Mouse (Mus musculus) erythroblast, adult 5-6 weeks (primary cell): ENCODE results near the gene Gm26602. TPM values are rescaled to one million over a fixed set of nuclear protein-coding genes. Genes with fewer than 3 reads are reported as not detected.

Experiments
- ATAC-seq: replicated peaks from 2 replicates; pipeline ENCODE4 v1.8.0; 2016; ENCODE audit warnings: moderate number of reproducible peaks, mild to moderate bottlenecking, moderate TSS enrichment, inconsistent platforms; ENCODE audit not compliant: poor library complexity, low FRiP score, severe bottlenecking
- total RNA-seq, 2 experiments: library from RNA; stranded (forward) in 1 of 2; stranded (reverse) in 1 of 2; fragments of 150-400 nt in 1 of 2; fragments of 200-764, 138-1000 nt in 1 of 2; gene quantifications; 2 replicates each; pipeline versions ENCODE4 v1.2.3 to v1.2.4; 2015 to 2017; ENCODE audit warnings: low replicate concordance in 2 of 2

Gene Gm26602
- total RNA-seq (2015; ENCODE audit: low replicate concordance) = not detected in 2 replicates
- total RNA-seq (2017; ENCODE audit: low replicate concordance) = not detected in 2 replicates

DNA sequence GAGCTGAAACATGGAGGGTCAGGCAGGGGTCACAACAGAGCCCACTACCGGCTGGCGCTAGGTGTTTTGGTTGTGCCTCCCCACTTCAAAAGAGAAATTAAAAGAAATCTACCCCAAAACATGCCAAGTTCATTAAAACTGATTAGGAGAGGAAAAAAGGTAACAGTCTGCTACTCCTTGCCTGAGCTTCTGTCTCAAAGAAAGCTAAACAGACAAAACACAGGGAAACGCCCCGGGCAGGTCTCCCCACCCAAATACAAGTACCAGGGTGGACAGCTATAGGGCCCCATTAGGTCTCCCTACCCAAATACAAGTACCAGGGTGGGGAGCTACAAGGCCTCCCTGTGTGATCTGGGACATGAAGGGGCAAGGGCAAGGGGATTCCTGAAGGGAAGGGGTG lies at the start of gene Gm26602:
Gene Gm26602 (plus strand): TSS at position 301 of the 400 bp plus-strand sequence.
- ATAC-seq = no peak

DNA sequence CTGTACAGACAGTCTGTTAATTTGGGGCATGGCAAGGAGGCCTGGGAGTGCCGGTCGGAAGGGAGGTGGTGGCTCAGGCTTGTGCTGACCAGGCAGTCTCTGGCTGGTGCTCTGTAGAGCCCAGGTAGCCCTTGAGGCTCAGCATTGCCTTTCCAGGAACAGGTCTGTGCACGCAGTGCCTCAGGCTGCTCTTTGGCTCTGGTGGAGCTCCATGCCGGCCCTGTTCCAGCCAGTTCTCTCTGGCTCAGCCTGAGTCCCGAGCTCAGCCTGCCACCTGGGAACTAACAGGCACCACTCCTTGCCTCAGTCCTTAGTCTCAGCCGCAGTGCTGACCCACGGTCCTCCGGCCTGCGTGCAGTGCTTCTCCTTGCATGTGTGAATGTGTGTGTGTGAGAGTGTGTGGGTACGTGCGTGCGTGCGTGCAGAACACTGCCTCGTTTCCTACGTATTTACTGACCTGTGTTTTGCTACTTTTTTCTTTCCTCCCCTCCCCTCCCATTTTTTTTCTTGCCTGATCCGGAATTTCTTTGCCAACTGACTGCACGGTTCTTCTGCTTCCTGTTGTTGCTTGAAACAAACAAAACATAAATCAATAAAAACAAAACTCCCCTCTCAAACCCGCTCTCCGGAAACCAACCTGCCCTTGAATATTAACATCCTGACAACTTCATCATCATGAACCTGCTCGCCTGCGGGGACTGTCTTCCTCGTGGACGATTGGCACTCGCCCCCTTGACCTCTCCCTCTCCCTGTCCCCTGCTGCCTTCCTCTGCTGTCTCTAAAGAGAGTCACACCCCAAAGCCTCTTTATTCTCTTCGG lies 49.2 kb upstream of the Gm26602 start:
- no peak for ATAC-seq

DNA sequence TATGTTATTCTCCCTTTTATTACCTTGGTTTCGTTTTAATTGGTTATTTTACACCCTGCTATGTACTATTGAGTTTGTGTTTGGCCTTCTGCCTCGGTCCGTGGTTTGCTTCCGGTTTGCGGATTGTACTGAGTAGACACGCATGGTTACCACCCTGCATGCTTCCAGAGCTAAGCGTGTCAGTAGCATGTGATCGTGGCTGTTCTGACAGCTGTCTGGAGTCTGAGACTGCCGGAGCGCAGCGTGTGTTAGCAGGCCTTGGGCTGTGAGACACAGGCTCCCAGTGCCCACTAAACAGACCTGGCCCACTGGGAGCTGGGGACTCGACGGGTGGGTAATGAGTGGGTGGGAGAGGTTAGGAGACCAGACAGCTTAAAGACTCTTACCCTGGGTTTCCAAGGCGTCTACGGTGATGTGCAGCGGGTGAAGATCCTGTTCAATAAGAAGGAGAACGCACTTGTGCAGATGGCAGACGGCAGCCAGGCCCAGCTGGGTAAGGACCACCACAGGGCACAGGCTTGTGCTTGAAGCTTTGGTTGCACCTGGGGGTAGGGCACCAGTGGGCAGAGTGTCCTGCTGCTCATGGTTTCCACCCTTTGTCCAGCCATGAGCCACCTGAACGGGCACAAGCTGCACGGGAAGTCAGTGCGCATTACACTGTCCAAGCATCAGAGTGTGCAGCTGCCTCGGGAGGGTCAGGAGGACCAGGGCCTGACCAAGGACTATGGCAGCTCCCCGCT lies 48.4 kb upstream of the Gm26602 start:
- ATAC-seq = no peak

DNA sequence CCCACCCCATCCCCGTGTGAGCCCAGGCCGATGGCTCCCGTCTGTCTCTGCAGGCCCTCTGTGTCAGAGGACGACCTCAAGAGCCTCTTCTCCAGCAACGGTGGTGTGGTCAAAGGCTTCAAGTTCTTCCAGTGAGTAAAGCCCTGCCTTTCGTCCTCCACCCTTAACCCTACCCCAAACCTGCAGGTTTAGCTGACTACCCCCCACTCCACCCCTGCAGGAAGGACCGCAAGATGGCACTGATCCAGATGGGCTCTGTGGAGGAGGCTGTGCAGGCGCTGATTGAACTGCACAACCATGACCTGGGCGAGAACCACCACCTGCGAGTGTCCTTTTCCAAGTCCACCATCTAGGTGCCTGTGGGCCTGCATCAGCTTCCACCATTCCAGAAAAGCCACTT lies 47.7 kb upstream of the Gm26602 start:
- ATAC-seq = no peak

DNA sequence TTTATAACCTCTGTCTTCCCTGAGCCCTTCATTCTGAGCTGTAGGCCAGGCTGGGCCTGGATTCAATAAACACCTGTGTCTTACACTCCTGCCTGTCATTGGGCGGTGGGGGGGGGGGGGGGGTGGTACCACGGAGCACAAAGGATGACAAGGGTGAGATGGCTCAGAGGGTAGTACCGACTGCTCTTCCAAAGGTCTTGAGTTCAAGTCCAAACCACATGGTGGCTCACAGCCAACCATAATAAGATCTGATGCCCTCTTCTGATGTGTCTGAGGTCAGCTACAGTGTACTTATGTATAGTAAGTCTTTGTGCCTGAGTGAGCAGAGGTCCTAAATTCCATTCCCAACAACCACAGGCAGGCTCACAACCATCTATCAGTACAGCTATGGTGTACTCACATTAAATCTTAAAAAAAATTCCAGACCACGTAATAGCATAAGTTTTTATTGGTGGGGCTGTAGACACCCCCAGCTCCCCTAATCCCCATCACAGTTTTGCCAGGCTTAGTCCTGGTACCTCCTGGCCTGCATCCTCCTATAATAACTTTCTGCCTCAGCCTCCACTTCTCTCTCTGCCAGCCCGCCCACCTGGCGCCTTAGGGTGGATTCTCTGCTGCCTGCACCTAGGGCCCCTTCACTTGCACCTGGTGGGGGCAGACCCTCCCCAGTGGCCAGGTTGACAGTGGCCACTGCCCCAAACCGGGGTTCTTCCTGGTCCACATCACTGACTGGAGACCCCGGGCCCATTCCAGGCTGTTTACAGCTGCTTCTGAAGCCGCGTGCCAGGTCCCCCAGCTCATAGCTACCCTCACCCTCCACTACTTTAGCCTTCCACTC lies 46.1 kb upstream of the Gm26602 start:
- no peak for ATAC-seq

DNA sequence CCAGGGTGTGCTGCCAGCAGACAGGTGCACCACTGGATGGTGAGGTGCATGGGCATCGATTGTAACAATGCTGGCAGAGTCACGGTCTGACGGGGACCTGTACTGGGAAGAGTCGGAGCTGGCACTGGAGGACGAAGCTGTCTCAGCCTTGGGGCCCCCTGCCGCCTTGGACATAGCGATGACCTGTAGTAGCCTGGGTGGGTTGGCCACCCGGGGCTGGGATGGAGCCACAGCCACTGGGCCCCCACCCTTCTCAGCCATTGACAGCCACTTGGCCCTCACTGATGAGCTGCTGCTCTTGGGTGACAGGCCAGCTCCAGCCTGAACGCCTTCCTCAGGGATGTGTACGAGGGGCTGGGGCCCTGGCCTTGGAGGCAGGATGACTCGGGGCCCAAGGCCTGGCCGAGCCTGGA lies 45.5 kb upstream of the Gm26602 start:
- no peak for ATAC-seq

DNA sequence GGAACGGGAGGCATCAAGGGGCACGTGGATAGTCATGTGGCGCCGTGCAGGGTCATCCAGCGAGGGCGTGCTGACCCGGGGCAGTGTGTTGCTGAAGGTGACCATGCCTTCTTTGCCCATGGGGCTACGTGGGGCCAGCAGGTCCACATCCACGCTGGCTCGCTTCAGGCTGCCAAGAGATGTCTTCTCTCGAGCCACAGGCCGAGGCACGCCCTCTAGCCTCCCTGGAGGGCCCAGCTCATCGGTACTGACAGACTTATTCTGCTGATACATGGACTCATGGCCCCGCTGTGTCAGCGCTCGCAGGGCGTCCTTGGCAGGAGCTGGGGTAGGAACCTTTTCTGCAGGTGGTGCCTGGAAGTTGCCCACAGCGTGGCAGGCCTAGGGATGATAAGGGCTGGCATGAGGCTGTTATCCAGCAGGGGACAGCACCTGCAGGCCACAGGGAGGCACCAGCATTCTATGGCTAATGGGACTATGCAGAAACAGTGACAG lies 44.8 kb upstream of the Gm26602 start:
- ATAC-seq = no peak

DNA sequence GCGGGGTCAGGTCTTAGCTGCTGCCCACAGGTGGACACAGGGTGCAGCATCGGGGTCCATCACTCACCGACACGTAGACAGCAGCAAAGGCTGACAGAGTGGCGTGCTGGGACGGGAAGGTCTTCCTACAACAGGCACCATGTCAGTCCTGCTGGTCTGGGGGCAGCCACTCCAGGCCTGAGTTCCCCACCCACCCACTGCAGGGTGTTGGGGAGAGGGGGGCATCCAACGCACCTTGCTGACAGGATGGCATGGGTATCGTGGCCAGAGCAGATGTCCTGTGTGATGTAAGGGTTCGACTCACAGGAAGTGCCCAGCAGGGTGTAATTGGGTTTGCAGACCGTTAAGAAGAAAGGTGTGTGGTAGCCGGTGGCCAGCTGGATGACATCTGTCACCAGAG lies 44.1 kb upstream of the Gm26602 start:
- ATAC-seq = no peak

DNA sequence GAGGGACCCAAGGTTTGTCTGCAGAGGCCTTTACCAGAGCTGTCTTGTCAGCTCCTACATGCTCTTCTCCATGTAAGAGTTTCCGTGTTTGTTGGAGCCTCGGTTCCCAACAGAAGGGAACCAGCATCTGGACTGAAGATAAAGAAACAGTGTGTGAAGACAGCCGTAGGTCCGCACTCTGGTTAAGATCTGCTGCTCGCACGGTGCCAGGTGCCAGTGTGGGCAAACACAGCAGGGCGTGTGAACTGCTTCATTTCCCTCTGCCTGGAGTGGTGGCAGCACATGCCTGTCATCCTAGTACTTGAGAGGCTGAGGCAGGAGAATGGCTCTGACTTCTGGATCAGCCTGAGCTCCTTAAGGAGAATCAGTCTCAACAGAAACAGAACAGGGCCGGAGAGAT lies 38.8 kb upstream of the Gm26602 start:
- ATAC-seq = no peak

DNA sequence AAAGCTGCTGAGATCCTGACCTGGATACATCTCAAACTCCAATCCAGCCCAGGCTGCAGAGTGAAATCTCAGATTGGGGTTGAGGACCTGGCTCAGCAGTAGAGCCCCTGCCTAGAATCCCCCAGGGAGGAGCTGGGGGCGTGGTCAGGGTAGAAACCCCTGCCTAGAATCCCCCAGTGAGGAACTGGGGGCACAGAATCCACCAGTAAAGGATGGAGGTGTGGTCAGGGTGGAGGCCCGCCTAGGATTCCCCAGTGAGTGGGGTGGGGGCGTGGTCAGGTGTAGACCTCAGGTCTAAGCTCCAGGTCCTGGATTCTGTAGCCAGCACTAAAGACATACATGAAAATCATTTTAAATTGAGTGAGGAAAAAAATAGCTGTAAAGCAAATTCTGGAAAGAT lies 37.8 kb upstream of the Gm26602 start:
- no peak for ATAC-seq

DNA sequence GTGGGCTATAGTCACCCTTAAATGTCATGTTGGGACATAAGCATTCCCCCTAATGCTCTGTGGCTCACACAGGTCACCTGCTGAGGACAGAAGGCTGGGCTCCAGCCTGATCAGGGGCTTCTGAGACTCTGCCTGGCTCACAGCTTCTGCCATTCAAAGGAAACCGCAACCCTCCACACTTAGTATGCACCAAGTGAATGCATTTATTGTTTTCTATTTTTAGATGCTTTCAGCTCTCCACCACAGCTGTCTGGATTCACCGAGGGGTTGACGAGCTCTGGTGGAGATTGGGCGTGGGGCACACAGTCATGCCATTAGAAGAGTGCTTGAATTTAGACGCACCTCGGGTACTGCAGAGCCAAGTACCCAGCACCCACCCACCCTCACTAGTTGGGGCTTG lies 37.3 kb upstream of the Gm26602 start:
- ATAC-seq = no peak

DNA sequence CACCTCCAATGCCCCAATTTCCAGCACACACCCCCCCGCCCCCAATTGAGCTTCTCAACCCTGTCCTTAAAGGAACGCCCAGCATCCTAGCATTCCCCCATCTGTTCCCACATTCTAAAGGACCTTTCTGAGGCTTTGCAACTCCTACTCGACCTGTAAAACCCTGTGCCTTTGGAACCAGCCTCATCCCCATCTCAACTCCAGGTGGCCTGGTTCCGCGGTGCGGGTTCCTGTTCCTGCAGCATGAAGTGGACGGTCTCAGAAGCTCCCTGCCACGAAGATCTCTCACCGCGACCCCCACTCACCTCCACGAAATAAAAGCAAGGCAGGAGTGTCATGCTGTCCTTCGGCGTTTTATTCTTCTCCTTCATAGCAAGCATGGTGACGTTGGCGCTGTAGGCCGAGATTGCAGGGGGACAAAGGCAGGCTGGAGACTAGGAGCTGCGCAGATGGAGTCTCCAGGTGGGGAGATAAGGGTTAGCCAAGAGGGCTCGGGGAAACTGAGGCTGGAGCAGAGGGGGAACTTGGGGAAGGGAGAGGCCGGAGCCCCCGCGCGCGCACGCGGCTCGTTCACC lies 36.9 kb upstream of the Gm26602 start:
- ATAC-seq = no peak

DNA sequence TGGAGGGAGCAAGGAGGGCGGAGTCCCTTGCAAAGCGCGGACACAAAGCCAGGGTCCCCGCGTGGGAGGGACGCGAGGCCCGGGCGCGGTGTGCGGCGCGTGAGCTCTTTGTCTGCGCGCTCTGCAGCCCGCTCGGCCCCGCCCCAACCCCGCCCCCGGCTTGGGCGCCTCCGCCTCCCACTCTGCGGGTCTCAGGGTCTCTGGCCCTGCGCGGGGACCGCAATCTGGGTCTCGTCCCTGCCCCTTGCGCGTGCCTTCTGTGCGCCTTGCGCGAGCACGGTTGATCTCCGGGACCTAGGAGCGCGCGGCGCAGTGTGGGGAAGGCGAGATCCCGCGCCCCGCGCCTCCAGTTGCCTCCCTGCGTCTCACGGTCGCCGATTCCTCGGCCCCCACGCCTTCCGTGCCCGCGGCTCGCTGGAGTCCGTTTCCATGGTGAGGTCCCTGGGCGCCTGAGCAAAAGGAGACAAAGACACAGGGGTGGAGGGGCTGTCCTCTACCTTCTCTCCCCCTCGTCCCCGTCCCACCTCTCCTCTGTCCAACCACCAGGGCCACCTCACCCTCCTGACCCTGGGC lies 36.3 kb upstream of the Gm26602 start, which contains the start of the genes Prtn3 and Plppr3:
Gene Prtn3 (plus strand): TSS at position 187 of the 573 bp plus-strand sequence.
Gene Plppr3 (minus strand): TSS at position 345 of the 573 bp plus-strand sequence.
- ATAC-seq = no peak

DNA sequence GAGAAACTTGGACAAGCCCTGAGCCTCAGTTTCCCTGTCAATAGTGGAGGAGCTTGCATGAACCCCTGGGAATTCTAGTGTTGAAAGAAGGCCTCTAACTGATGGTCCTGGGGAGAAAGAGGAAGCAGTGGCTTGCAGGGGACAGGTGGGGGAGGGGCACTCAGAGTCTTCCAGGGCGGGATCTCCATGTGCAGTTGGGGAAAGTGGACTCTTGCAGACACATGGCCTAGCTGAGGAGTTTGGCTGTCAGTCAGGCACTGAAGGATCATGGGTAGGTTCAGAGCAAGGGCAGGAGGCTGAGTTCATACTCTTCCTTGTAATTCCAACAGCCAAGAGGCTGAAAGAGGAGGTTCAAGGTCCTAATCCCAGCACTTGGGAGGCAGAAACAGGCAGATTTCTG lies 33.5 kb upstream of the Gm26602 start:
- ATAC-seq = no peak

DNA sequence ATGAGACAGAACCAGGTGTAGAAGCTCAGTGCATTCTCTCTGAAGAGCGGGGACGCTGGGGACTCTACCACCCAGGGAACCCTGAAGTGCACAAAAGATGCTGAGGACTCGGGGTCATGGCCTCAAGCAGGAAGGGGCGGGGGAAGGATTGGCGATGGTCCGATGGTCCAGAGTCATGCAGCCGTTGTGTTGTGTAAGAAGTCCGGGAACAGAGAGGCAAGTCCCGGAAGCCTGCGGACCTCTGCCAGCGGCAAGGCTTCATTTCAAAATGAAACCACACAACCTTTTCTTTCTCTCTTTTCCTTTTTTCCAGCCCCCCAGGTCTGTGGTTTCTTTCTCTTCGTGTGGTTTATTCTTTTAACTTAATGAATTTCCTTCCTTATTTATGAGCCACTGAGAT lies 32.9 kb upstream of the Gm26602 start:
- ATAC-seq = no peak

DNA sequence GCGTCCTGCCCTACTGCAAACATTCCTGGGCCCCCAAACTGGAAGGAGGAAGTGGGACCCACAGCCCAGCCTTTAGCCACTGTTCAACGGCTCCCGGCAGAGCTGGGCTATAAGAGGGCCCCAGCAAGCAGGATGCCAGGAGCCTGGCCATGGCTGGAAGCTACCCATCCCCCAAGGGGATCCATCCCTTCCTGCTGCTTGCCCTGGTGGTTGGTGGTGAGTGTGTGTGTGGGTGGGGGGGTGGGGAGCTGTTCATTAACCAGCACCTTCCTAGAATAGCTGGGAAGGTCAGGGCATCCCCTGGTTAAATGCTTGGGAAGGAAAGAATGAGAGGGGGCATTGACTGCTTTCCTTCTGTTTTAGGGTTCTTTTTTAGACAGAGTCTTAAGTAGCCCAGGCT lies 31.1 kb upstream of the Gm26602 start:
- no peak for ATAC-seq

DNA sequence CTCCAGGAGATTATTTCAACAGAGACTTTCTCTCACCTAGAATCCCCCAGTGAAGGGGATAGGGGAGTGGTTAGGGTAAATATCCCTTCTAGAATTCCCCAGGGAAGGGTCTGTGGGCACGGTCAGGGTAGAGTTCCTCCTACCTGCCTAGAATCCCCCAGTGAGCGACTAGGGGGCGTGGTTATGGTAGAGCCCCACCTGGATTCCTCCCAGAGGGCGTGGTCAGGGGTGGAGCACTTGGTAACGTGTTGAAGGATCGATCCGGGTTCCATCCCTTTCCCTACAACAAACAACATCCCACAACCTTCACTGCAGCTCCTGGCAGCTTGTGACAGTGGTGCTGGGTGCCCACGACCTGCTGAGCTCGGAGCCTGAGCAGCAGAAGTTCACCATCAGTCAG lies 29.9 kb upstream of the Gm26602 start:
- no peak for ATAC-seq

DNA sequence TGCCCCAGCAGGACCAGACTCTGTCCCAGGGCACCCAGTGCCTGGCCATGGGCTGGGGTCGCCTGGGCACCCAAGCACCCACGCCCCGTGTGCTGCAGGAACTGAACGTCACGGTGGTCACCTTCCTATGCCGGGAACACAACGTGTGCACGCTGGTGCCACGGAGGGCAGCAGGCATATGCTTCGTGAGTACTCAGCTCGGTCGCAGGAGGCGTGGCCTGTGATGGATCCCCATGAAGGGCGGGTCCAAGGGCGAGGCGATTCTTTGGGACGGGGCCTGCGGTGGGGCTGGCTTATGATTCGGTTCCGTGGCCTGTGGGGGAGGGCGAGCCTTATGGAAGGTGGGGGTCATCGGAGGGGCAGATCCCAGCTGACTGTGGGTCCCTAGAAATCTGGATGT lies 28.7 kb upstream of the Gm26602 start:
- ATAC-seq = peak; percentile 36; the same call in 1 of the 2 replicates
